Mouse (Mus musculus): ENCODE measurements around the gene Gjd3.

The Gjd3 gene

GRCm38 (mm10) chr11:98963191-98964021 is 19.4 kb downstream of the Gjd3 start:
- in situ Hi-C loops (cut with MboI; ENCODE audit: low sequenced_read_pairs) = no loop called here

GRCm38 (mm10) chr11:98962421-98963095 is 20.3 kb downstream of the Gjd3 start:
- in situ Hi-C loops (cut with MboI; ENCODE audit: low sequenced_read_pairs) = no loop called here

GRCm38 (mm10) chr11:98961766-98962165 is 21.1 kb downstream of the Gjd3 start:
- in situ Hi-C loops (cut with MboI; ENCODE audit: low sequenced_read_pairs) = no loop called here

- in situ Hi-C loops (cut with MboI; ENCODE audit: low sequenced_read_pairs) = no loop called here
These were observed 21.7 kb downstream of the Gjd3 start for GRCm38 (mm10) chr11:98961051-98961592.

- in situ Hi-C loops (cut with MboI; ENCODE audit: low sequenced_read_pairs) = no loop called here
These were observed 22.4 kb downstream of the Gjd3 start for GRCm38 (mm10) chr11:98960313-98960906.

- in situ Hi-C loops (cut with MboI; ENCODE audit: low sequenced_read_pairs) = no loop called here
These were observed 23.1 kb downstream of the Gjd3 start for GRCm38 (mm10) chr11:98959437-98960312.

- in situ Hi-C loops (cut with MboI; ENCODE audit: low sequenced_read_pairs) = no loop called here
These were observed 26.5 kb downstream of the Gjd3 start for GRCm38 (mm10) chr11:98956340-98956739.

- in situ Hi-C loops (cut with MboI; ENCODE audit: low sequenced_read_pairs) = no loop called here
These were observed 27.0 kb downstream of the Gjd3 start for GRCm38 (mm10) chr11:98955707-98956235.

GRCm38 (mm10) chr11:98954801-98955706 is 27.8 kb downstream of the Gjd3 start:
- in situ Hi-C loops (cut with MboI; ENCODE audit: low sequenced_read_pairs) = no loop called here

- in situ Hi-C loops (cut with MboI; ENCODE audit: low sequenced_read_pairs) = no loop called here
These were observed 28.4 kb downstream of the Gjd3 start for GRCm38 (mm10) chr11:98954373-98954772.

- in situ Hi-C loops (cut with MboI; ENCODE audit: low sequenced_read_pairs) = no loop called here
These were observed 28.9 kb downstream of the Gjd3 start for GRCm38 (mm10) chr11:98953835-98954320.

- in situ Hi-C loops (cut with MboI; ENCODE audit: low sequenced_read_pairs) = no loop called here
These were observed 29.5 kb downstream of the Gjd3 start for GRCm38 (mm10) chr11:98953361-98953760.

GRCm38 (mm10) chr11:98952736-98953135 is 30.1 kb downstream of the Gjd3 start:
- in situ Hi-C loops (cut with MboI; ENCODE audit: low sequenced_read_pairs) = no loop called here

- in situ Hi-C loops (cut with MboI; ENCODE audit: low sequenced_read_pairs) = no loop called here
These were observed 30.7 kb downstream of the Gjd3 start for GRCm38 (mm10) chr11:98952111-98952510.

GRCm38 (mm10) chr11:98951026-98951906 is 31.6 kb downstream of the Gjd3 start:
- in situ Hi-C loops (cut with MboI; ENCODE audit: low sequenced_read_pairs) = no loop called here

GRCm38 (mm10) chr11:98950484-98950883 is 32.3 kb downstream of the Gjd3 start:
- in situ Hi-C loops (cut with MboI; ENCODE audit: low sequenced_read_pairs) = no loop called here

- in situ Hi-C loops (cut with MboI; ENCODE audit: low sequenced_read_pairs) = no loop called here
These were observed 32.8 kb downstream of the Gjd3 start for GRCm38 (mm10) chr11:98949958-98950460.
